Mouse (Mus musculus) ES-E14 (cell line): ENCODE results near the gene Ciz1. TPM values are rescaled to one million over a fixed set of nuclear protein-coding genes. Genes with fewer than 3 reads are reported as not detected.

Experiments used
- DNase-seq: peaks from one replicate; pipeline ENCODE4 v3.0.0-alpha.2; 2013; ENCODE audit warnings: low read depth, low spot score
- H3K27ac ChIP-seq: 2 replicates; pipeline ENCODE4 v1.5.1; 2012; ENCODE audit warnings: low read depth, mild to moderate bottlenecking, low read length, moderate library complexity, mixed read lengths; ENCODE audit not compliant: poor library complexity, insufficient read depth, severe bottlenecking
- H3K36me3 ChIP-seq: 2 replicates; pipeline ENCODE4 v1.6.1; 2012; ENCODE audit warnings: mild to moderate bottlenecking, low read length, moderate library complexity, mixed read lengths; ENCODE audit not compliant: control insufficient read depth, poor library complexity, insufficient read depth, severe bottlenecking
- H3K4me1 ChIP-seq, 2 experiments: fragments of 150-350 bp in 1 of 2; sonication (generic) in 1 of 2; 2 replicates each; pipeline ENCODE4 v1.6.1; 2012; ENCODE audit warnings: low read length in 2 of 2, mild to moderate bottlenecking in 1 of 2, mixed read lengths in 1 of 2; ENCODE audit not compliant: control insufficient read depth in 2 of 2, insufficient read depth in 2 of 2, poor library complexity in 1 of 2
- H3K4me3 ChIP-seq, 2 experiments: fragments of 150-350 bp in 1 of 2; sonication (generic) in 1 of 2; 2 replicates each; pipeline ENCODE4 v1.5.1; 2012; ENCODE audit warnings: low read length in 2 of 2, low read depth in 1 of 2, mild to moderate bottlenecking in 1 of 2, mixed read lengths in 1 of 2; ENCODE audit not compliant: insufficient read depth in 1 of 2, poor library complexity in 1 of 2, severe bottlenecking in 1 of 2
- H3K9ac ChIP-seq: 2 replicates; pipeline ENCODE4 v1.6.1; 2012; ENCODE audit warnings: low read depth, mild to moderate bottlenecking, low read length, mixed read lengths; ENCODE audit not compliant: poor library complexity, insufficient read depth, severe bottlenecking
- H3K9me3 ChIP-seq: fragments of 150-350 bp; sonication (generic); 2 replicates; pipeline ENCODE4 v1.6.1; 2012; ENCODE audit warnings: low read depth, mild to moderate bottlenecking, low read length; ENCODE audit not compliant: control insufficient read depth, insufficient read depth
- CHD2 ChIP-seq: IDR thresholded peaks from 2 replicates; pipeline ENCODE4 v1.6.1; 2014; ENCODE audit warnings: mild to moderate bottlenecking, low read depth, low read length, inconsistent platforms
- HCFC1 ChIP-seq: IDR thresholded peaks from 2 replicates; pipeline ENCODE4 v1.6.1; 2012; ENCODE audit warnings: low read length, inconsistent platforms, borderline replicate concordance; ENCODE audit not compliant: insufficient read depth
- MAFK ChIP-seq: IDR thresholded peaks from 2 replicates; pipeline ENCODE4 v1.6.1; 2014; ENCODE audit warnings: mild to moderate bottlenecking, low read depth, low read length, inconsistent platforms; ENCODE audit not compliant: insufficient read depth
- ZC3H11A ChIP-seq: IDR thresholded peaks from 2 replicates; pipeline ENCODE4 v1.6.1; 2012; ENCODE audit warnings: low read depth, mild to moderate bottlenecking, inconsistent platforms, low read length, borderline replicate concordance
- ZNF384 ChIP-seq: IDR thresholded peaks from 2 replicates; pipeline ENCODE4 v1.6.1; 2012; ENCODE audit warnings: low read depth, low read length, inconsistent platforms
- in situ Hi-C, 2 experiments: fragments of 600-800 bp; cut with MboI; formaldehyde crosslinking; loops; one replicate each; pipeline ENCODE4 v1.15.1; 2025; ENCODE audit warnings: low sequenced_read_pairs in 2 of 2, inconsistent platforms in 1 of 2; ENCODE audit not compliant: unreplicated experiment in 2 of 2
- total RNA-seq: library from RNA; depleted of rRNA; stranded (reverse); fragments of 300-350 nt; gene quantifications from 2 replicates; pipeline ENCODE4 v1.2.3, GENCODE M21; 2012

Gene Ciz1
- total RNA-seq, 1 experiment: 13.6 TPM

GRCm38 (mm10) chr2:32350471-32351051 is 1.6 kb upstream of the Ciz1 start:
- Histone ChIP-seq H3K9ac (no peak overlapping the region), H3K27ac (no peak overlapping the region), H3K9me3 (no peaks in the 10 kb centered on the region), H3K36me3 (no peaks in the 10 kb centered on the region), H3K4me3 (no peak overlapping the region), H3K4me1 (peaks cover 6 to 37% of the 10 kb centered on the region in 2 experiments; a peak in 3 of 4 replicates)
- in situ Hi-C loops: no loop called here
- TF ChIP-seq ZC3H11A: no peak
- TF ChIP-seq HCFC1: no peak
- no peak for TF ChIP-seq MAFK
- no peak for TF ChIP-seq ZNF384
- no peak for TF ChIP-seq CHD2
- no peak for DNase-seq

DNA sequence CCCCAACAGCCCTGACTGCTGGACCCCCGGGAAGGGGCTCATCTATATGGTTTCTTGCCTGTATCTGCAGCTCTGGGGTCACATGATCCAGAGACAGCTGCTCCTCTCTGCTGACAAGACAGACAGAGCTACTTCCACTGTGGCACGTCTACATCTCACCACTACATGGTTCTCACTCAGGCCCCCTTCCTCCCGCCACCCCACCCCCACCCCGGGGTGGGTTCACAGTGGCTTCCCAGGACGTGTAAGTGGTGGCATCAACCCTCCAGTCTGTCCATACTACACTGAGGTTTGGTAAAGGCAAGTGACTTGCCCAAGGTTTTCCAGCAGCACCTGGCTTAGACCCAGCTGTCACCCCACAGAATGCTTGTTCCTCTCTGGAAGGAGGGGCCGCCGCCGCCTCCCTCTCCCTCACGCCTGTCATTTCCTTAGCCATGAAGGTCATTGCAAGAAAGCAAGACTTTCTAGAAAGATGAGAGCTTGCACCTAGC is 611 bp upstream of the Ciz1 start:
- TF ChIP-seq CHD2 (no peak), ZC3H11A (no peak), ZNF384 (no peak), HCFC1 (no peak), MAFK (no peak)
- no peak for DNase-seq
- peaks cover 6 to 37% of the 10 kb centered on the region in 2 experiments; a peak in 3 of 4 replicates for H3K4me1 ChIP-seq
- no peak overlapping the region for H3K9ac ChIP-seq
- H3K4me3 ChIP-seq: 0 out of 4 replicates have a peak overlapping the region, but pooled peaks of 1 of the 2 experiments have one; percentile 75
- H3K36me3 ChIP-seq: no peaks in the 10 kb centered on the region
- in situ Hi-C loops: no loop called here
- H3K9me3 ChIP-seq: no peaks in the 10 kb centered on the region
- no peak overlapping the region for H3K27ac ChIP-seq

GRCm38 (mm10) chr2:32353007-32353542 is 948 bp downstream of the Ciz1 start, which contains the start of gene Dnm1:
Gene Dnm1, minus strand, starts transcription at chr2:32353338.
- peak; percentile 86 for TF ChIP-seq HCFC1
- no peak for TF ChIP-seq ZNF384
- Histone ChIP-seq H3K9ac (peak within 1 kb of the TSS; percentile 78), H3K4me3 (peak within 1 kb of the TSS; percentile 75 to 81), H3K9me3 (no peaks in the 10 kb centered on the region), H3K27ac (no peak within 1 kb of the TSS), H3K4me1 (peaks cover 6 to 37% of the 10 kb centered on the region in 2 experiments; a peak in 3 of 4 replicates), H3K36me3 (no peaks in the 10 kb centered on the region)
- in situ Hi-C loops: no loop called here
- peak; percentile 69 for DNase-seq

- H3K9me3 ChIP-seq: no peaks in the 10 kb centered on the region
- no peak overlapping the region for H3K27ac ChIP-seq
- TF ChIP-seq CHD2 (no peak), MAFK (no peak), ZC3H11A (no peak), ZNF384 (no peak), HCFC1 (no peak)
- no peak for DNase-seq
- no peak overlapping the region for H3K9ac ChIP-seq
- peaks cover 6 to 30% of the 10 kb centered on the region in 2 experiments; a peak in 3 of 4 replicates for H3K4me1 ChIP-seq
- in situ Hi-C loops: no loop called here
- no peaks in the 10 kb centered on the region for H3K36me3 ChIP-seq
- H3K4me3 ChIP-seq: no peak overlapping the region
These were observed 1.7 kb downstream of the Ciz1 start for GRCm38 (mm10) chr2:32353836-32354235.
